Mouse (Mus musculus) MEL (cell line): Measurements from ENCODE around the gene Gpr37l1. TPM values are rescaled to one million over a fixed set of nuclear protein-coding genes. Genes with fewer than 3 reads are reported as not detected.

Experiments
- DNase-seq: peaks from one replicate; pipeline ENCODE4 v3.0.0; 2011; ENCODE audit warnings: low read depth, low spot score
- H3K27ac ChIP-seq: 2 replicates; pipeline ENCODE4 v1.5.1; 2012; ENCODE audit warnings: low read depth, mild to moderate bottlenecking, control low read depth, low read length, moderate library complexity; ENCODE audit not compliant: control insufficient read depth
- H3K27me3 ChIP-seq, 2 experiments: fragments of 150-350 bp in 1 of 2; sonication (generic) in 1 of 2; 2 replicates each; pipeline ENCODE4 v1.6.1; 2012; ENCODE audit warnings: low read length in 2 of 2, mild to moderate bottlenecking in 2 of 2, improper control_type of control experiment in 1 of 2, moderate library complexity in 1 of 2; ENCODE audit not compliant: insufficient read depth in 2 of 2, control insufficient read depth in 1 of 2
- H3K36me3 ChIP-seq, 2 experiments: 2 replicates each; pipeline ENCODE4 v1.6.1; 2012 to 2014; ENCODE audit warnings: low read length in 2 of 2, improper control_type of control experiment in 1 of 2, inconsistent platforms in 1 of 2, mild to moderate bottlenecking in 1 of 2; ENCODE audit not compliant: insufficient read depth in 2 of 2, control insufficient read depth in 1 of 2
- H3K4me1 ChIP-seq, 2 experiments: fragments of 150-350 bp in 1 of 2; sonication (generic) in 1 of 2; 2 replicates each; pipeline ENCODE4 v1.6.1; 2012; ENCODE audit warnings: low read length in 2 of 2, improper control_type of control experiment in 1 of 2, mild to moderate bottlenecking in 1 of 2; ENCODE audit not compliant: insufficient read depth in 2 of 2, control insufficient read depth in 1 of 2
- H3K4me3 ChIP-seq, 2 experiments: fragments of 150-350 bp in 1 of 2; sonication (generic) in 1 of 2; 2 replicates each; pipeline ENCODE4 v1.5.1; 2012; ENCODE audit warnings: low read depth in 2 of 2, low read length in 2 of 2, mild to moderate bottlenecking in 2 of 2, moderate library complexity in 2 of 2, control low read depth in 1 of 2, improper control_type of control experiment in 1 of 2; ENCODE audit not compliant: control insufficient read depth in 1 of 2, insufficient read depth in 1 of 2
- H3K79me2 ChIP-seq: 2 replicates; pipeline ENCODE4 v1.6.1; 2012; ENCODE audit warnings: mild to moderate bottlenecking, low read length, moderate library complexity; ENCODE audit not compliant: control insufficient read depth, poor library complexity, insufficient read depth
- H3K9ac ChIP-seq: 2 replicates; pipeline ENCODE4 v1.6.1; 2012; ENCODE audit warnings: low read depth, mild to moderate bottlenecking, control low read depth, low read length, moderate library complexity; ENCODE audit not compliant: control insufficient read depth, poor library complexity, severe bottlenecking
- H3K9me3 ChIP-seq: fragments of 150-350 bp; sonication (generic); replicated peaks from 2 replicates; pipeline ENCODE4 v1.6.1; 2012; ENCODE audit warnings: mild to moderate bottlenecking, low read length, improper control_type of control experiment, moderate library complexity; ENCODE audit not compliant: insufficient read depth
- CHD1 ChIP-seq: IDR thresholded peaks from 2 replicates; pipeline ENCODE4 v1.6.1; 2012; ENCODE audit warnings: low read depth, mild to moderate bottlenecking, inconsistent platforms, low read length, improper control_type of control experiment
- CTCF ChIP-seq, 3 experiments: IDR thresholded peaks in 2 of 3; conservative IDR thresholded peaks in 1 of 3; 2 replicates each; pipeline ENCODE4 v1.5.1; 2011 to 2012; ENCODE audit warnings: low read length in 3 of 3, low read depth in 2 of 3, mild to moderate bottlenecking in 2 of 3, improper control_type of control experiment in 1 of 3, inconsistent platforms in 1 of 3, mixed read lengths in 1 of 3, moderate library complexity in 1 of 3; ENCODE audit not compliant: control insufficient read depth in 1 of 3, insufficient read depth in 1 of 3, poor library complexity in 1 of 3, severe bottlenecking in 1 of 3
- E2F4 ChIP-seq: IDR thresholded peaks from 2 replicates; pipeline ENCODE4 v1.6.1; 2011; ENCODE audit warnings: low read depth, low read length, improper control_type of control experiment, borderline replicate concordance
- ELF1 ChIP-seq: IDR thresholded peaks from 2 replicates; pipeline ENCODE4 v1.6.1; 2014; ENCODE audit warnings: low read depth, mild to moderate bottlenecking, inconsistent platforms, low read length, improper control_type of control experiment, moderate library complexity
- ETS1 ChIP-seq: IDR thresholded peaks from 2 replicates; pipeline ENCODE4 v1.6.1; 2012; ENCODE audit warnings: low read depth, mild to moderate bottlenecking, inconsistent platforms, low read length, improper control_type of control experiment, moderate library complexity
- GATA1 ChIP-seq: IDR thresholded peaks from 2 replicates; pipeline ENCODE4 v1.6.1; 2011; ENCODE audit warnings: low read depth, low read length, improper control_type of control experiment
- JUND ChIP-seq: IDR thresholded peaks from 2 replicates; pipeline ENCODE4 v1.6.1; 2011; ENCODE audit warnings: low read depth, mild to moderate bottlenecking, improper control_type of control experiment, low read length
- KAT2A ChIP-seq: conservative IDR thresholded peaks from 2 replicates; pipeline ENCODE4 v1.6.1; 2012; ENCODE audit warnings: low read depth, low read length, improper control_type of control experiment, inconsistent platforms
- MAFK ChIP-seq: IDR thresholded peaks from 2 replicates; pipeline ENCODE4 v1.6.1; 2011; ENCODE audit warnings: low read depth, mild to moderate bottlenecking, low read length, improper control_type of control experiment, borderline replicate concordance
- MAX ChIP-seq: IDR thresholded peaks from 2 replicates; pipeline ENCODE4 v1.6.1; 2011; ENCODE audit warnings: low read length, improper control_type of control experiment
- MAZ ChIP-seq: IDR thresholded peaks from 2 replicates; pipeline ENCODE4 v1.6.1; 2012; ENCODE audit warnings: low read depth, mild to moderate bottlenecking, inconsistent platforms, low read length, improper control_type of control experiment
- MEF2A ChIP-seq: IDR thresholded peaks from 2 replicates; pipeline ENCODE4 v1.6.1; 2014; ENCODE audit warnings: low read depth, mild to moderate bottlenecking, inconsistent platforms, low read length, improper control_type of control experiment; ENCODE audit not compliant: poor library complexity, insufficient replicate concordance, severe bottlenecking; ENCODE audit errors: extremely low read depth
- MXI1 ChIP-seq: IDR thresholded peaks from 2 replicates; pipeline ENCODE4 v1.6.1; 2011; ENCODE audit warnings: mild to moderate bottlenecking, low read depth, low read length, improper control_type of control experiment
- MYC ChIP-seq: IDR thresholded peaks from 2 replicates; pipeline ENCODE4 v1.6.1; 2011; ENCODE audit warnings: low read depth, mild to moderate bottlenecking, low read length, improper control_type of control experiment, moderate library complexity
- NELFE ChIP-seq: IDR thresholded peaks from 2 replicates; pipeline ENCODE4 v1.6.1; 2011; ENCODE audit warnings: low read depth, low read length, improper control_type of control experiment
- NRF1 ChIP-seq: IDR thresholded peaks from 2 replicates; pipeline ENCODE4 v1.6.1; 2014; ENCODE audit warnings: low read depth, mild to moderate bottlenecking, inconsistent platforms, low read length, improper control_type of control experiment, moderate library complexity; ENCODE audit not compliant: poor library complexity, insufficient read depth, severe bottlenecking
- POLR2A ChIP-seq, 2 experiments: IDR thresholded peaks; 2 replicates each; pipeline ENCODE4 v1.6.1; 2011 to 2012; ENCODE audit warnings: low read length in 2 of 2, mild to moderate bottlenecking in 2 of 2, control low read depth in 1 of 2, improper control_type of control experiment in 1 of 2, low read depth in 1 of 2, moderate library complexity in 1 of 2; ENCODE audit not compliant: control insufficient read depth in 1 of 2, insufficient read depth in 1 of 2, poor library complexity in 1 of 2
- POLR2AphosphoS2 ChIP-seq: IDR thresholded peaks from 2 replicates; pipeline ENCODE4 v1.6.1; 2011; ENCODE audit warnings: low read length, improper control_type of control experiment
- RAD21 ChIP-seq: IDR thresholded peaks from 2 replicates; pipeline ENCODE4 v1.6.1; 2011; ENCODE audit warnings: mild to moderate bottlenecking, low read depth, low read length, improper control_type of control experiment
- RCOR1 ChIP-seq: IDR thresholded peaks from 2 replicates; pipeline ENCODE4 v1.6.1; 2012; ENCODE audit warnings: low read depth, mild to moderate bottlenecking, inconsistent platforms, low read length, improper control_type of control experiment
- SIN3A ChIP-seq: IDR thresholded peaks from 2 replicates; pipeline ENCODE4 v1.6.1; 2012; ENCODE audit warnings: low read length, improper control_type of control experiment, inconsistent platforms
- TAL1 ChIP-seq: IDR thresholded peaks from 2 replicates; pipeline ENCODE4 v1.6.1; 2012; ENCODE audit warnings: mild to moderate bottlenecking, inconsistent platforms, low read length, moderate library complexity, mixed read lengths
- UBTF ChIP-seq: IDR thresholded peaks from 2 replicates; pipeline ENCODE4 v1.6.1; 2012; ENCODE audit warnings: low read depth, mild to moderate bottlenecking, inconsistent platforms, low read length, improper control_type of control experiment, moderate library complexity, borderline replicate concordance; ENCODE audit not compliant: insufficient read depth
- USF1 ChIP-seq: IDR thresholded peaks from 2 replicates; pipeline ENCODE4 v1.6.1; 2014; ENCODE audit warnings: low read depth, mild to moderate bottlenecking, inconsistent platforms, low read length, improper control_type of control experiment, moderate library complexity
- USF2 ChIP-seq, 2 experiments: IDR thresholded peaks; 2 replicates each; pipeline ENCODE4 v1.6.1; 2011 to 2012; ENCODE audit warnings: improper control_type of control experiment in 2 of 2, low read length in 2 of 2, borderline replicate concordance in 1 of 2, inconsistent platforms in 1 of 2, low read depth in 1 of 2, mild to moderate bottlenecking in 1 of 2; ENCODE audit not compliant: insufficient read depth in 1 of 2
- ZC3H11A ChIP-seq: IDR thresholded peaks from 2 replicates; pipeline ENCODE4 v1.6.1; 2012; ENCODE audit warnings: low read depth, mild to moderate bottlenecking, inconsistent platforms, low read length, improper control_type of control experiment
- ZKSCAN1 ChIP-seq: IDR thresholded peaks from 2 replicates; pipeline ENCODE4 v1.6.1; 2012; ENCODE audit warnings: low read depth, mild to moderate bottlenecking, inconsistent platforms, low read length, improper control_type of control experiment, moderate library complexity
- polyA plus RNA-seq, 2 experiments: library from polyadenylated mRNA; stranded (reverse) in 1 of 2; unstranded in 1 of 2; fragments of >175 nt in 1 of 2; fragments of >200 nt in 1 of 2; gene quantifications; 2 replicates each; pipeline versions ENCODE4 v1.2.1 to v1.2.4; 2012; ENCODE audit warnings: low replicate concordance in 2 of 2, low read depth in 1 of 2; ENCODE audit not compliant: insufficient read length in 2 of 2, insufficient read depth in 1 of 2, missing spikeins in 1 of 2
- total RNA-seq: library from RNA; depleted of rRNA; stranded (reverse); fragments of 300-350 nt; gene quantifications from 2 replicates; pipeline ENCODE4 v1.2.3, GENCODE M21; 2012

Gpr37l1 gene
- total and polyA plus RNA-seq, 3 experiments: not detected

DNA sequence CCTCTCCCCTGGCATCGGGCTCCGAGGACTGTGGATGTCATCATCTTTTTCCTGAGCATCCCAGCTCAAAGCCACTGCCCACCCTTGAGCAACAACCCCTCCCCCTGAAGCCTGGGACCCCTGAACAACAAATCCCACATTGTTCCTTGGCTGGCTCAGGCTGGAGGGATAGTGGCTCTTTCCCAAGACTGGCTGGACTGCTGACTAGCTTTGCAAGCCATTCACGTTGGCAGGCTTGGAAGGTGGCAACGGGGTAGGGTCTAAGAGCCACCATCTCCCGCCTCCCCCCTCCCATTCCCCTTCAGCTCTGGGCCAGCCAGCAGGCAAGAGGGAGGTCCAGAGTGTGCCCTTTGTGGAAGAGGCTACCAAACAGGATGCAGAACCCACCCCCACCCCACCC, 8.8 kb downstream of the Gpr37l1 start:
- no peak for DNase-seq
- no peak overlapping the region for H3K27ac ChIP-seq
- no peaks in the 10 kb centered on the region for H3K9me3 ChIP-seq
- H3K79me2 ChIP-seq: no peaks in the 10 kb centered on the region
- H3K36me3 ChIP-seq: peaks cover 2 to 4% of the 10 kb centered on the region in 2 experiments; a peak in 3 of 4 replicates
- H3K27me3 ChIP-seq: no peaks in the 10 kb centered on the region
- no peak for TF ChIP-seq JUND
- TF ChIP-seq ZC3H11A: no peak
- no peak for TF ChIP-seq MAX
- no peak for TF ChIP-seq RCOR1
- TF ChIP-seq MXI1: no peak
- TF ChIP-seq MAFK: no peak
- no peak for TF ChIP-seq MYC
- no peak for TF ChIP-seq USF1
- no peak for TF ChIP-seq MEF2A
- TF ChIP-seq CHD1: no peak
- TF ChIP-seq POLR2A (IDR thresholded peaks at IDR 0.05; ENCODE audit: control insufficient read depth in 1 of 2, insufficient read depth in 1 of 2, low read depth in 1 of 2, low read length in 2 of 2, poor library complexity in 1 of 2): no peak
- no peak for TF ChIP-seq KAT2A
- no peak for TF ChIP-seq POLR2AphosphoS2
- no peak for TF ChIP-seq E2F4
- TF ChIP-seq RAD21: no peak
- no peak for TF ChIP-seq NRF1
- no peak for TF ChIP-seq USF2 (IDR thresholded peaks at IDR 0.05; ENCODE audit: borderline replicate concordance in 1 of 2, insufficient read depth in 1 of 2, low read depth in 1 of 2, low read length in 2 of 2)
- TF ChIP-seq CTCF (IDR thresholded peaks at IDR 0.05 in 2 of 3, conservative IDR thresholded peaks at IDR 0.05 in 1 of 3; ENCODE audit: control insufficient read depth in 1 of 3, insufficient read depth in 1 of 3, low read depth in 2 of 3, low read length in 3 of 3, poor library complexity in 1 of 3, severe bottlenecking in 1 of 3): no peak
- no peak for TF ChIP-seq MAZ
- TF ChIP-seq TAL1: no peak
- no peak overlapping the region for H3K9ac ChIP-seq
- H3K4me3 ChIP-seq: no peak overlapping the region
- peaks cover 0 to 8% of the 10 kb centered on the region in 2 experiments; a peak in 1 of 4 replicates for H3K4me1 ChIP-seq

DNA sequence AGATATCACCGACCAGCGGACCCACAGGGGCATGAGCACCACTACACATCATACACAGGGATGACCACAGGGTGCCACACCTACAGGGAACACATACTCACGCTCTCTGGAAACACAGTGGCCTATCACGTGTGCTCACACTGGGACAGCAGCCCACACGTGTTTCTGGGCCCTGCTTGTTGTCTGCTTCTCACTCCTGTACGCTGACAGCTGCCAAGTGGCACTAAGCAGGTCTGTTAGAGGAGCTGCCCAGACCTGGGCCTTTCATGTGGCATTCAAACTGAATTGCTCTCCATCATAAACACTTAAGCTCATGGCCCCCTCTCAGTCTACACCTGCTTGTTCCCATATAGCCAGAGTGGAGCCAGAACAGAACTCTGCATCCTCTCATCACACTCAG, 11.2 kb downstream of the Gpr37l1 start:
- H3K27ac ChIP-seq: no peak overlapping the region

More for the DNA sequence above, 11.2 kb downstream of the Gpr37l1 start:
- Histone ChIP-seq H3K4me3 (no peak overlapping the region), H3K9me3 (no peaks in the 10 kb centered on the region), H3K27me3 (no peaks in the 10 kb centered on the region), H3K4me1 (peaks cover 0 to 8% of the 10 kb centered on the region in 2 experiments; a peak in 1 of 4 replicates), H3K36me3 (peaks cover 2 to 4% of the 10 kb centered on the region in 2 experiments; a peak in 3 of 4 replicates), H3K9ac (no peak overlapping the region), H3K79me2 (peaks cover under 1% of the 10 kb centered on the region; the same call in 1 of the 2 replicates)
- TF ChIP-seq POLR2AphosphoS2 (no peak), GATA1 (no peak), UBTF (no peak), NRF1 (no peak), E2F4 (no peak), ETS1 (no peak), ZKSCAN1 (no peak), SIN3A (no peak), NELFE (no peak), ELF1 (no peak)
- no peak for DNase-seq
